Mouse (Mus musculus): ENCODE results near the gene Cfap45. TPM values are rescaled to one million over a fixed set of nuclear protein-coding genes. Genes with fewer than 3 reads are reported as not detected.

Cfap45 gene
- polyA plus RNA-seq, 1 experiment from 2014 or later: 1.1 TPM

GRCm38 (mm10) chr1:172496030-172496429, 24.6 kb upstream of the Cfap45 start:
- Histone ChIP-seq H3K4me2 (no peak overlapping the region), H3K36me3 (peaks cover 78% of the 10 kb centered on the region), H3K4me1 (replicated peaks) (peaks cover 13% of the 10 kb centered on the region), H3K9ac (replicated peaks) (no peak overlapping the region), H3K27me3 (peaks cover 5% of the 10 kb centered on the region), H3K4me3 (replicated peaks) (no peak overlapping the region), H3K27ac (no peak overlapping the region), H3K9me3 (no peaks in the 10 kb centered on the region)
- no peak for ATAC-seq (ENCODE audit: insufficient number of reproducible peaks, insufficient read depth, low FRiP score, low TSS enrichment, low read depth)
- WGBS: 84% methylated on average over 17 of the region's 17 CpGs

- H3K4me2 ChIP-seq: no peak overlapping the region
- no peaks in the 10 kb centered on the region for H3K9me3 ChIP-seq
- peaks cover 64% of the 10 kb centered on the region for H3K36me3 ChIP-seq
- H3K27ac ChIP-seq: no peak overlapping the region
- H3K9ac ChIP-seq (replicated peaks): no peak overlapping the region
- peaks cover 16% of the 10 kb centered on the region for H3K27me3 ChIP-seq
- H3K4me3 ChIP-seq (replicated peaks): no peak overlapping the region
- no peak for ATAC-seq (ENCODE audit: insufficient number of reproducible peaks, insufficient read depth, low FRiP score, low TSS enrichment, low read depth)
- 88% methylated on average over 10 of the region's 10 CpGs for WGBS
- peaks cover 24% of the 10 kb centered on the region for H3K4me1 ChIP-seq (replicated peaks)
Observed at GRCm38 (mm10) chr1:172497428-172497827, 23.2 kb upstream of the Cfap45 start.

- peaks cover 49% of the 10 kb centered on the region for H3K4me1 ChIP-seq (replicated peaks)
- peak within 1 kb of the TSS; percentile 77 for H3K4me2 ChIP-seq
- peaks cover 40% of the 10 kb centered on the region for H3K36me3 ChIP-seq
- peak within 1 kb of the TSS; percentile 55 for H3K4me3 ChIP-seq (replicated peaks)
- peaks cover 16% of the 10 kb centered on the region for H3K27me3 ChIP-seq
- H3K9ac ChIP-seq (replicated peaks): peak within 1 kb of the TSS; percentile 56
- H3K9me3 ChIP-seq: no peaks in the 10 kb centered on the region
- peak within 1 kb of the TSS; percentile 35 for H3K27ac ChIP-seq
- 2% methylated on average over 30 of the region's 30 CpGs for WGBS
- ATAC-seq (ENCODE audit: insufficient number of reproducible peaks, insufficient read depth, low FRiP score, low TSS enrichment, low read depth): peak; percentile 30
Observed at GRCm38 (mm10) chr1:172499765-172500441, 20.7 kb upstream of the Cfap45 start, which contains the start of gene Tagln2. Gene Tagln2 (plus strand): TSS chr1:172500047.

- Histone ChIP-seq H3K27ac (peak overlapping the region; percentile 35), H3K27me3 (peaks cover 16% of the 10 kb centered on the region), H3K4me2 (peak overlapping the region; percentile 77), H3K4me3 (replicated peaks) (peak overlapping the region; percentile 55), H3K4me1 (replicated peaks) (peaks cover 52% of the 10 kb centered on the region), H3K36me3 (peaks cover 40% of the 10 kb centered on the region), H3K9ac (replicated peaks) (peak overlapping the region; percentile 56), H3K9me3 (no peaks in the 10 kb centered on the region)
- WGBS: 2% methylated on average over 56 of the region's 56 CpGs
- peak; percentile 15; the same call in 1 of the 2 replicates for ATAC-seq (ENCODE audit: insufficient number of reproducible peaks, insufficient read depth, low FRiP score, low TSS enrichment, low read depth)
Observed at GRCm38 (mm10) chr1:172500451-172501370, 19.9 kb upstream of the Cfap45 start.

- Histone ChIP-seq H3K27ac (no peak overlapping the region; the same call in 1 of the 2 replicates), H3K27me3 (peaks cover 16% of the 10 kb centered on the region), H3K9ac (replicated peaks) (peak overlapping the region; percentile 56; the same call in 1 of the 2 replicates), H3K4me2 (peak overlapping the region; percentile 77), H3K9me3 (no peaks in the 10 kb centered on the region), H3K36me3 (peaks cover 40% of the 10 kb centered on the region), H3K4me1 (replicated peaks) (peaks cover 52% of the 10 kb centered on the region), H3K4me3 (replicated peaks) (peak overlapping the region; percentile 55)
- WGBS: 42% methylated on average over 13 of the region's 13 CpGs
- peak; percentile 19; the same call in 1 of the 2 replicates for ATAC-seq (ENCODE audit: insufficient number of reproducible peaks, insufficient read depth, low FRiP score, low TSS enrichment, low read depth)
Observed at GRCm38 (mm10) chr1:172501371-172502144, 19.0 kb upstream of the Cfap45 start.

- Histone ChIP-seq H3K4me3 (replicated peaks) (0 out of 2 replicates have a peak overlapping the region, but pooled peaks have one; percentile 4), H3K9me3 (no peaks in the 10 kb centered on the region), H3K4me1 (replicated peaks) (peaks cover 57% of the 10 kb centered on the region), H3K9ac (replicated peaks) (no peak overlapping the region), H3K27ac (peak overlapping the region; percentile 73), H3K27me3 (peaks cover 16% of the 10 kb centered on the region), H3K4me2 (peak overlapping the region; percentile 39), H3K36me3 (peaks cover 32% of the 10 kb centered on the region)
- ATAC-seq (ENCODE audit: insufficient number of reproducible peaks, insufficient read depth, low FRiP score, low TSS enrichment, low read depth): no peak
- WGBS: 41% methylated on average over 12 of the region's 13 CpGs
Observed at GRCm38 (mm10) chr1:172502145-172503110, 18.2 kb upstream of the Cfap45 start.

- H3K9ac ChIP-seq (replicated peaks): no peak overlapping the region
Observed at GRCm38 (mm10) chr1:172503111-172503997, 17.2 kb upstream of the Cfap45 start.

GRCm38 (mm10) chr1:172504756-172505155, 15.8 kb upstream of the Cfap45 start:
- Histone ChIP-seq H3K27ac (no peak overlapping the region), H3K9ac (replicated peaks) (no peak overlapping the region), H3K4me3 (replicated peaks) (no peak overlapping the region), H3K9me3 (no peaks in the 10 kb centered on the region), H3K4me2 (no peak overlapping the region), H3K27me3 (peaks cover 16% of the 10 kb centered on the region), H3K36me3 (peaks cover 17% of the 10 kb centered on the region; the same call in 1 of the 2 replicates), H3K4me1 (replicated peaks) (peaks cover 56% of the 10 kb centered on the region)
- 86% methylated on average over 8 of the region's 8 CpGs for WGBS
- no peak for ATAC-seq (ENCODE audit: insufficient number of reproducible peaks, insufficient read depth, low FRiP score, low TSS enrichment, low read depth)

More at GRCm38 (mm10) chr1:172503111-172503997, 17.2 kb upstream of the Cfap45 start:
- H3K36me3 ChIP-seq: peaks cover 23% of the 10 kb centered on the region
- peak overlapping the region; percentile 73 for H3K27ac ChIP-seq
- H3K4me2 ChIP-seq: peak overlapping the region; percentile 39
- peaks cover 16% of the 10 kb centered on the region for H3K27me3 ChIP-seq
- ATAC-seq (ENCODE audit: insufficient number of reproducible peaks, insufficient read depth, low FRiP score, low TSS enrichment, low read depth): no peak
- WGBS: 35% methylated on average over 14 of the region's 14 CpGs
- no peaks in the 10 kb centered on the region for H3K9me3 ChIP-seq
- peaks cover 57% of the 10 kb centered on the region for H3K4me1 ChIP-seq (replicated peaks)
- no peak overlapping the region for H3K4me3 ChIP-seq (replicated peaks)

GRCm38 (mm10) chr1:172507001-172507400, 13.6 kb upstream of the Cfap45 start:
- peaks cover 17% of the 10 kb centered on the region; the same call in 1 of the 2 replicates for H3K36me3 ChIP-seq
- no peak for ATAC-seq (ENCODE audit: insufficient number of reproducible peaks, insufficient read depth, low FRiP score, low TSS enrichment, low read depth)
- WGBS: 52% methylated on average over 5 of the region's 5 CpGs
- peaks cover 3% of the 10 kb centered on the region; the same call in 1 of the 2 replicates for H3K27me3 ChIP-seq
- no peak overlapping the region for H3K9ac ChIP-seq (replicated peaks)
- no peak overlapping the region for H3K27ac ChIP-seq
- no peak overlapping the region for H3K4me2 ChIP-seq
- peaks cover 39% of the 10 kb centered on the region for H3K4me1 ChIP-seq (replicated peaks)
- no peaks in the 10 kb centered on the region for H3K9me3 ChIP-seq
- no peak overlapping the region for H3K4me3 ChIP-seq (replicated peaks)

All from limb, embryonic 12.5 days (tissue).